Mouse (Mus musculus) limb, embryonic 10.5 days (tissue): Measurements from ENCODE around the gene Sypl. TPM values are rescaled to one million over a fixed set of nuclear protein-coding genes. Genes with fewer than 3 reads are reported as not detected.
A peak's percentile ranks its signal among the peaks of the same experiment; 100 is the strongest.

Source experiments
- DNase-seq: peaks from one replicate; pipeline ENCODE4 v3.0.0-alpha.2; 2017; ENCODE audit warnings: low spot score
- H3K27ac ChIP-seq: fragments of 300-500 bp; sonication (generic); 2 replicates; pipeline ENCODE4 v1.5.1; 2016; ENCODE audit warnings: mild to moderate bottlenecking
- H3K27me3 ChIP-seq: fragments of 300-500 bp; sonication (generic); 2 replicates; pipeline ENCODE4 v1.6.1; 2016; ENCODE audit warnings: low read depth, mild to moderate bottlenecking; ENCODE audit not compliant: poor library complexity, severe bottlenecking
- H3K36me3 ChIP-seq: fragments of 300-500 bp; sonication (generic); 2 replicates; pipeline ENCODE4 v1.6.1; 2016; ENCODE audit warnings: mild to moderate bottlenecking, moderate library complexity
- H3K4me1 ChIP-seq: fragments of 300-500 bp; sonication (generic); 2 replicates; pipeline ENCODE4 v1.6.1; 2016
- H3K4me3 ChIP-seq: fragments of 300-500 bp; sonication (generic); 2 replicates; pipeline ENCODE4 v1.5.1; 2016; ENCODE audit warnings: mild to moderate bottlenecking, moderate library complexity
- H3K9me3 ChIP-seq: fragments of 300-500 bp; sonication (generic); replicated peaks from 2 replicates; pipeline ENCODE4 v1.6.1; 2016; ENCODE audit warnings: mild to moderate bottlenecking
- WGBS: fragments of 180-500 bp; shearing (Covaris S2); methylation state at CpG from one replicate; pipeline ENCODE4 v1.1.7; 2016; 5-methylcytosine and 5-hydroxymethylcytosine counted together
- polyA plus RNA-seq: library from polyadenylated mRNA; unstranded; fragments of >200 nt; fragmentation: Nextera tagmentation; extraction: Ambion mirVana; gene quantifications from 2 replicates; pipeline ENCODE4 v1.2.1, GENCODE M21; 2016

Gene Sypl
- polyA plus RNA-seq, result 55.7 and 58.7 TPM in 2 replicates

DNA sequence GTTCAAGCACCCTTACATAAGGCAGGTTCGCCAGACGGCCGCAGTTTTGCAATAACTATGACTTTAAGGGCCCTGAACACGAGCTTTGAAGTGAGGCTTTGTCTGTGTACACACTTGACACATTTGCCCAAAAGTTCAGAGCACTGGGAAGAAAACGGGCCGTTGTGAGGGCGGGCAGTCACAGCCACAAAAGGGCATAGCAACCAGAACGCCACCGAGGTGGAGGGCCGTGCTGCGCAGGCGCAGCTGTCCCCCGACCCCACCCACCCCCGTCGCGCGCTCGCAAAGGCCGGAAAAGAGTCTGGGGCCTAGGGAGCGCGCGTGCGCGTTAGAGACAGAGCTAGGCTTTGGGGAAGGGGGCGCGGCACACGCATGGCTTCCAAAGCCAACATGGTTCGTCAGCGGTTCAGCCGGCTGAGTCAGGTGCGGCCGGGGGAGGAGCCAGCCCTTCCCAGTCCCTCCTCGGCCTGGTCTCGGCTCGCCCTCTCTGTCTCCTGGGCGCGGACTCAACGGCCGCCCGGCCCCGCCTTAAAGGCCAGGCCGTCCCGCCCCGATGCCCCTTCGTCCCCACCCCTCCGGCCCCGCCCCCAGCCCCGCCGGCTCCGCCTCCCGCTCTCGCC, at the start of gene Sypl:
Gene Sypl (plus strand): TSS at position 296 of the 620 bp plus-strand sequence.
- under 1% methylated on average over 52 of the region's 52 CpGs for WGBS
- H3K4me3 ChIP-seq, result peak within 1 kb of the TSS; percentile 70
- DNase-seq, result peak; percentile 95

DNA sequence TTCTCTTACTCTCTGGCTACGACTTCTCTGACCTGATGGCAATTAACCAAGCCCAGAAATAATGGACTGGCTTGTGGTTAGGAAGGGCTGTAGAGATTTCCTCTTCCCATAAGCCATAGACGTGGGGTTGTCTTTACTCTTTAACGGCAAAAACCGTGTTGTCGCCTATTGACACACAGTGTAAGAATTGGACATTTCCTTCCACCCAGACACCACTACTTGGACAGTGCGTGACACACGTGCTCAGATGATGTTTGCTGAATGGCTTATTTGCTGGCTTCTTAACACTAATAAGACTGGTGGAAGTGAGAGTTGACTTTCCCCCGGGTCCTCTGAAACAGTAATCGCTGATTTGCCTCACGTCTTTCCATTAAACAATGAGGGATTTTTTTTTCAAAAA, 44.0 kb upstream of the Sypl start:
- Histone ChIP-seq H3K9me3 (no peaks in the 10 kb centered on the region), H3K4me3 (no peak overlapping the region), H3K27ac (no peak overlapping the region), H3K4me1 (peaks cover 6% of the 10 kb centered on the region; the same call in 1 of the 2 replicates), H3K36me3 (no peaks in the 10 kb centered on the region), H3K27me3 (peaks cover 5% of the 10 kb centered on the region; the same call in 1 of the 2 replicates)
- DNase-seq, result no peak
- WGBS, result 64% methylated on average over 10 of the region's 10 CpGs

More for the DNA sequence above, at the start of gene Sypl:
- Histone ChIP-seq H3K36me3 (no peaks in the 10 kb centered on the region), H3K27me3 (no peaks in the 10 kb centered on the region), H3K9me3 (no peaks in the 10 kb centered on the region), H3K27ac (peak within 1 kb of the TSS; percentile 93), H3K4me1 (peaks cover 25% of the 10 kb centered on the region)

- Histone ChIP-seq H3K4me1 (peaks cover 6% of the 10 kb centered on the region; the same call in 1 of the 2 replicates), H3K27me3 (peaks cover 5% of the 10 kb centered on the region; the same call in 1 of the 2 replicates), H3K4me3 (peak overlapping the region; percentile 18; the same call in 1 of the 2 replicates), H3K36me3 (no peaks in the 10 kb centered on the region), H3K27ac (no peak overlapping the region), H3K9me3 (no peaks in the 10 kb centered on the region)
- 16% methylated on average over 11 of the region's 11 CpGs for WGBS
- peak; percentile 62 for DNase-seq
Measured at GRCm38 (mm10) chr12:32910092-32910491, 43.6 kb upstream of the Sypl start.

- 46% methylated on average over 15 of the region's 15 CpGs for WGBS
- H3K4me3 ChIP-seq, result peak overlapping the region; percentile 18; the same call in 1 of the 2 replicates
- H3K27ac ChIP-seq, result no peak overlapping the region
- H3K9me3 ChIP-seq, result no peaks in the 10 kb centered on the region
- H3K36me3 ChIP-seq, result no peaks in the 10 kb centered on the region
- DNase-seq, result peak; percentile 68
- peaks cover 6% of the 10 kb centered on the region; the same call in 1 of the 2 replicates for H3K4me1 ChIP-seq
- H3K27me3 ChIP-seq, result peaks cover 5% of the 10 kb centered on the region; the same call in 1 of the 2 replicates
Measured at GRCm38 (mm10) chr12:32910560-32911194, 43.0 kb upstream of the Sypl start.

DNA sequence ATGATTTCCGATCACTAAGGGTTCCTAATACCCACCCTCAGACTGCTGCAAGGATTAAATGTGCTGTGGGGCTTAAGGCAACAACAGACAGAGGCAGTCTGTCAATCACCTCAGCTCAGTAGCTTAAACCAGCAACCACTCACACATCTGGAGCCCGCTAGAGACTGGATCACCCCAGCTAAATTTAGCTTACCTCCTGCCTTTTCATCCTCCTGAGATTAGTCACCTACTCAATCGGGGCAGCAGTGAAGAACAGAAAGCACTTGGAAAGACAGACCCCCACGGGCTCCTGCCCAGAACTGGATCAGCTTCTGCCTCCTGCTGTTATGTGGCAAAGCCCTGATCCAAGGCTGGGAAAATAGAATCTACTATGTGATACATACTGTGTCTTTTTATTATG, 42.1 kb upstream of the Sypl start:
- 56% methylated on average over 4 of the region's 4 CpGs for WGBS
- Histone ChIP-seq H3K27me3 (peaks cover 5% of the 10 kb centered on the region; the same call in 1 of the 2 replicates), H3K4me1 (peaks cover 6% of the 10 kb centered on the region; the same call in 1 of the 2 replicates), H3K27ac (no peak overlapping the region), H3K9me3 (no peaks in the 10 kb centered on the region), H3K4me3 (no peak overlapping the region), H3K36me3 (no peaks in the 10 kb centered on the region)
- no peak for DNase-seq

DNA sequence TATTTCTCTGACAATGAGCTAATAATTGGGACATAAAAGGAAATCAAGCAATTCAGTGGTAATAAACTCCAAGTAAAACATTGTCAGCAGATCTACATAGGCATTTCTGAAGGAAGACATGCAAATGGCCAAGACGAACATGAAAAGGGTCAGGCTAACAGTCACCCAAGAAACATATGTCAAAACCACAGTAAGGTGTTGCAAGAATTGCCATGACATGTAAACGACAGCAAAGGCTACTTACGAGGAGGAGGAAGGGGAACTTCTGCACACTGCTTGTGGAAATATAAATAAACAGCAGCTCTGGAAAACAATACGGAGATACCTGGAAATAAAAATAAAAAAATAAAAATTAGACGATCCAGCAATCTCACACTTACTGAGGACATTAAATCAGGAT, 40.9 kb upstream of the Sypl start:
- no peak for DNase-seq
- H3K27me3 ChIP-seq, result peaks cover 5% of the 10 kb centered on the region; the same call in 1 of the 2 replicates
- no peak overlapping the region for H3K4me3 ChIP-seq
- WGBS, result 74% methylated on average over 5 of the region's 5 CpGs
- H3K4me1 ChIP-seq, result peaks cover 6% of the 10 kb centered on the region; the same call in 1 of the 2 replicates
- no peaks in the 10 kb centered on the region for H3K36me3 ChIP-seq
- no peak overlapping the region for H3K27ac ChIP-seq
- no peaks in the 10 kb centered on the region for H3K9me3 ChIP-seq

- Histone ChIP-seq H3K9me3 (no peaks in the 10 kb centered on the region), H3K27ac (no peak overlapping the region), H3K4me3 (no peak overlapping the region), H3K36me3 (no peaks in the 10 kb centered on the region), H3K4me1 (peaks cover 12% of the 10 kb centered on the region), H3K27me3 (no peaks in the 10 kb centered on the region)
- no peak for DNase-seq
- 73% methylated on average over 7 of the region's 7 CpGs for WGBS
Measured at GRCm38 (mm10) chr12:32918683-32919082, 35.0 kb upstream of the Sypl start.

- Histone ChIP-seq H3K4me1 (peaks cover 12% of the 10 kb centered on the region), H3K27me3 (no peaks in the 10 kb centered on the region), H3K27ac (no peak overlapping the region), H3K36me3 (no peaks in the 10 kb centered on the region), H3K9me3 (no peaks in the 10 kb centered on the region), H3K4me3 (no peak overlapping the region)
- 12% methylated on average over 3 of the region's 3 CpGs for WGBS
- no peak for DNase-seq
Measured at GRCm38 (mm10) chr12:32919091-32919490, 34.6 kb upstream of the Sypl start.

DNA sequence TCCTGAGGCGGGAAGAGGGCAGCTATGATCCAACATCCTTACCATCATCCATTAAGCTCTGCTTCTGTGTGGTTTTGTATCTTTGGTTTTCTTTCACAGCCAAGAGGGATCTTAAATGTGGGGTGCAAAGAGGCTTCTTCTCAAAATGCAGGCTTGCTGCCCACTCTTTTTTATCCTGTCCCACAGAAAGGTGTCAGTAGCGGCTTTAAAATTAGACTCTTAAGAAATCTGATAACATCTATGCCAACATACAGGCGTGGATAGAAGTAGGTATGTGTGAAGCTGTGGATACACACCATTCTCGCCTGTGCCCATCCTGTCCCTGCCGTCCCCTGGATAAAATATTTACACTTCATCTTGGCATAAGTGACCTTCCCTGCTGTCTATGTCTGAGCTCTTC, 34.2 kb upstream of the Sypl start:
- Histone ChIP-seq H3K27me3 (no peaks in the 10 kb centered on the region), H3K36me3 (no peaks in the 10 kb centered on the region), H3K4me3 (no peak overlapping the region), H3K9me3 (no peaks in the 10 kb centered on the region), H3K27ac (no peak overlapping the region), H3K4me1 (peaks cover 12% of the 10 kb centered on the region)
- WGBS, result 83% methylated on average over 5 of the region's 5 CpGs
- no peak for DNase-seq

DNA sequence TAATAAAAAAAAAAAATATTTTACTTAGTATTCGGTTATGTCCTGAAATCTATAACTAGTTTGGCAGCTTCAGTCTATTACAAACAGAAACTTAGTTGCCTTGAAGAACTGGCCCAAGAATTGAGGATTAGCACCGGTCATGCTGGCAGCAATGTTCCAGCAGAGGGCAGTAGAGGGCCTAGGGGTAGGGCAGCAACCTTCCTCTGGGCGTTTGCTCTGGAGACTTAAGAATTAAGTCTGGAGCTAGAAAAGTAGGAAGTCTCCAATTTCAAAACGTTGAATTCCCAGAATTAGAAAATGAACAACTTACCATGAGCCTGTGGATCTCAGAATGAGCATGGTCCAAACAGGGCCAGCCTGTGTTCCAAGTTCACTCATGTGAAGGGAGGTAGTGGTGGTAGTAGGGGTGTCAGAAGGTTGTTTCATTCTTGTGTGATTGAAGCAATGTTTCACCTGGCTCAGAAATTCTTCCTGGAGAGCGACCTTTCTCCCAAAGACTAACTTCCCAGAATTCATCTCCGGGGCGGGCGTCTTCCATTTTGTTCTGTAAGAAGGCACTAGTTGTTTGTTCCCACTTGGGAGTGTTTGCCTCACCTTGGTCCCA, 33.4 kb upstream of the Sypl start:
- Histone ChIP-seq H3K36me3 (no peaks in the 10 kb centered on the region), H3K9me3 (no peaks in the 10 kb centered on the region), H3K4me1 (peaks cover 12% of the 10 kb centered on the region), H3K27me3 (no peaks in the 10 kb centered on the region), H3K27ac (no peak overlapping the region), H3K4me3 (no peak overlapping the region)
- WGBS, result 70% methylated on average over 8 of the region's 8 CpGs
- DNase-seq, result peak; percentile 48

GRCm38 (mm10) chr12:32921071-32921470, 32.6 kb upstream of the Sypl start:
- Histone ChIP-seq H3K4me3 (no peak overlapping the region), H3K27ac (no peak overlapping the region), H3K36me3 (no peaks in the 10 kb centered on the region), H3K4me1 (peaks cover 14% of the 10 kb centered on the region), H3K9me3 (no peaks in the 10 kb centered on the region), H3K27me3 (no peaks in the 10 kb centered on the region)
- DNase-seq, result no peak
- WGBS, result 92% methylated on average over 4 of the region's 4 CpGs

- Histone ChIP-seq H3K27me3 (no peaks in the 10 kb centered on the region), H3K36me3 (no peaks in the 10 kb centered on the region), H3K4me3 (no peak overlapping the region), H3K9me3 (no peaks in the 10 kb centered on the region), H3K27ac (no peak overlapping the region), H3K4me1 (peaks cover 20% of the 10 kb centered on the region)
- DNase-seq, result no peak
- WGBS, result 92% methylated on average over 7 of the region's 7 CpGs
Measured at GRCm38 (mm10) chr12:32921532-32922131, 32.1 kb upstream of the Sypl start.

DNA sequence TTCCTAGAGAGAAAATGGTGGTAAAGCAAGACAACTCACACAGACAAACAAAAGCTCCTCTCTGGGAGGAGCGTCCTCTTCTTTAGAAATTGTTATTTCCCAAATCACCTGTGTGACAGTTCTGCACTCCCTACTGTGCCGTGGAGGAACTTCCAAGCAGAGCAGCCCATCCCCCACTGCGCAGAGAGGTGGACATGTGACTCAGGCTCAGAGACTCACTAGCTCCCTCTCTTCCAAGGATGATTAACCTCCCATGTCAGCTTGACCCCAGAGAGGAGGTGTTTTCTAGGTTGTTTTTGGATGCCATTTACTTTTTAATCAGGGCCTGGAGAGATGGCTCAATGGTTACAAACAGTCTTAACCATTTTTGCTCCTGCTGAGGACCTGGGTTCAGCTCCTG, 29.4 kb upstream of the Sypl start:
- Histone ChIP-seq H3K27me3 (no peaks in the 10 kb centered on the region), H3K36me3 (no peaks in the 10 kb centered on the region), H3K4me3 (no peak overlapping the region), H3K27ac (no peak overlapping the region), H3K9me3 (no peaks in the 10 kb centered on the region), H3K4me1 (peaks cover 16% of the 10 kb centered on the region)
- 43% methylated on average over 3 of the region's 3 CpGs for WGBS
- DNase-seq, result no peak
